Mouse (Mus musculus): ENCODE measurements around the gene Cacng8. TPM values are rescaled to one million over a fixed set of nuclear protein-coding genes. Genes with fewer than 3 reads are reported as not detected.

Cacng8 gene
- total RNA-seq, 2 experiments from 2014 or later: not detected

Other genes starting within 250 kb of the Cacng8 start
- gene AU018091, start 221.5 kb upstream of the Cacng8 start, total RNA-seq (2014; fragmentation: Nextera tagmentation): not detected in 2 replicates
- gene AU018091, start 221.5 kb upstream of the Cacng8 start, total RNA-seq (2017): not detected in 2 replicates
- 3.4 TPM in 1 of 2 replicates, not detected in the other for gene Nlrp12, start 140.9 kb upstream of the Cacng8 start, total RNA-seq (2014; fragmentation: Nextera tagmentation)
- gene Nlrp12, start 140.9 kb upstream of the Cacng8 start, total RNA-seq (2017): 2.1 and 3.2 TPM in 2 replicates
- gene Myadm, start 101.6 kb upstream of the Cacng8 start, total RNA-seq (2014; fragmentation: Nextera tagmentation): 14.0 TPM in 2 replicates
- 3.2 and 3.7 TPM in 2 replicates for gene Myadm, start 101.6 kb upstream of the Cacng8 start, total RNA-seq (2017)
- gene Prkcg, start 101.5 kb upstream of the Cacng8 start, total RNA-seq (2014; fragmentation: Nextera tagmentation): not detected in 2 replicates
- not detected in 2 replicates for gene Prkcg, start 101.5 kb upstream of the Cacng8 start, total RNA-seq (2017)
- gene Cacng7, start 57.7 kb upstream of the Cacng8 start, total RNA-seq (2014; fragmentation: Nextera tagmentation): not detected in 2 replicates
- not detected in 2 replicates for gene Cacng7, start 57.7 kb upstream of the Cacng8 start, total RNA-seq (2017)
- gene Cacng6, start 33.5 kb downstream of the Cacng8 start, total RNA-seq (2014; fragmentation: Nextera tagmentation): not detected in 2 replicates
- gene Cacng6, start 33.5 kb downstream of the Cacng8 start, total RNA-seq (2017): not detected in 2 replicates
- gene Tarm1, start 111.9 kb downstream of the Cacng8 start, total RNA-seq (2014; fragmentation: Nextera tagmentation): not detected in 2 replicates
- gene Tarm1, start 111.9 kb downstream of the Cacng8 start, total RNA-seq (2017): 0.41 and 0.95 TPM in 2 replicates
- not detected in 2 replicates for gene Oscar, start 225.5 kb downstream of the Cacng8 start, total RNA-seq (2014; fragmentation: Nextera tagmentation)
- gene Oscar, start 225.5 kb downstream of the Cacng8 start, total RNA-seq (2017): not detected in 2 replicates
- 395 and 454 TPM in 2 replicates for gene Ndufa3, start 226.7 kb downstream of the Cacng8 start, total RNA-seq (2014; fragmentation: Nextera tagmentation)
- 132 and 210 TPM in 2 replicates for gene Ndufa3, start 226.7 kb downstream of the Cacng8 start, total RNA-seq (2017)
- gene Tfpt, start 239.2 kb downstream of the Cacng8 start, total RNA-seq (2014; fragmentation: Nextera tagmentation): 32.8 and 33.8 TPM in 2 replicates
- gene Tfpt, start 239.2 kb downstream of the Cacng8 start, total RNA-seq (2017): 32.5 and 36.8 TPM in 2 replicates
- 47.8 and 91.0 TPM in 2 replicates for gene Prpf31, start 239.3 kb downstream of the Cacng8 start, total RNA-seq (2014; fragmentation: Nextera tagmentation)
- 123 and 132 TPM in 2 replicates for gene Prpf31, start 239.3 kb downstream of the Cacng8 start, total RNA-seq (2017)